Mouse (Mus musculus) midbrain, postnatal 0 days (tissue): ENCODE results near the gene 0610012G03Rik. TPM values are rescaled to one million over a fixed set of nuclear protein-coding genes. Genes with fewer than 3 reads are reported as not detected.

ENCODE experiments used
- ATAC-seq: fragments of 200-750 bp; cut with Nextera tagmentation; 2 replicates; pipeline ENCODE4 v1.8.0; 2017; ENCODE audit warnings: moderate number of reproducible peaks, mild to moderate bottlenecking, moderate TSS enrichment, moderate library complexity; ENCODE audit not compliant: low FRiP score
- DNase-seq: peaks from one replicate; pipeline ENCODE4 v3.0.0-alpha.2; 2015; ENCODE audit warnings: low spot score
- H3K27ac ChIP-seq: fragments of 300-500 bp; sonication (generic); 2 replicates; pipeline ENCODE4 v1.5.1; 2014; ENCODE audit warnings: low read depth, mild to moderate bottlenecking, low read length, mixed read lengths
- H3K27me3 ChIP-seq: fragments of 300-500 bp; sonication (generic); 2 replicates; pipeline ENCODE4 v1.6.1; 2014; ENCODE audit warnings: low read length, control low read depth, mixed read lengths; ENCODE audit not compliant: insufficient read depth
- H3K36me3 ChIP-seq: fragments of 300-500 bp; sonication (generic); 2 replicates; pipeline ENCODE4 v1.6.1; 2014; ENCODE audit warnings: low read length, control low read depth, mixed read lengths; ENCODE audit not compliant: insufficient read depth
- H3K4me1 ChIP-seq: fragments of 300-500 bp; sonication (generic); 2 replicates; pipeline ENCODE4 v1.6.1; 2014; ENCODE audit warnings: mild to moderate bottlenecking, control low read depth, antibody characterized with exemption, low read length, mixed read lengths; ENCODE audit not compliant: insufficient read depth
- H3K4me2 ChIP-seq: fragments of 300-500 bp; sonication (generic); 2 replicates; pipeline ENCODE4 v1.6.1; 2014; ENCODE audit warnings: low read depth, mild to moderate bottlenecking, low read length, mixed read lengths; ENCODE audit not compliant: poor library complexity, severe bottlenecking
- H3K4me3 ChIP-seq: fragments of 300-500 bp; sonication (generic); 2 replicates; pipeline ENCODE4 v1.5.1; 2014; ENCODE audit warnings: low read depth, mild to moderate bottlenecking, low read length, moderate library complexity
- H3K9ac ChIP-seq: fragments of 300-500 bp; sonication (generic); replicated peaks from 2 replicates; pipeline ENCODE4 v1.6.1; 2014; ENCODE audit warnings: mild to moderate bottlenecking, low read length, moderate library complexity, mixed read lengths; ENCODE audit not compliant: poor library complexity, severe bottlenecking
- H3K9me3 ChIP-seq: fragments of 300-500 bp; sonication (generic); 2 replicates; pipeline ENCODE4 v1.6.1; 2016; ENCODE audit warnings: low read length, control low read depth
- CTCF ChIP-seq: IDR thresholded peaks from 2 replicates; pipeline ENCODE4 v1.5.1; 2016; ENCODE audit warnings: antibody characterized with exemption, mild to moderate bottlenecking
- WGBS: fragments of 180-500 bp; shearing (Covaris S2); extraction: QIAGEN DNeasy Blood & Tissue Kit; methylation state at CpG from one replicate; pipeline ENCODE4 v1.1.7; 2014; 5-methylcytosine and 5-hydroxymethylcytosine counted together
- microRNA-seq: library from miRNA; unstranded; fragments of <30 nt; microRNA quantifications from one replicate; pipeline ENCODE4, GENCODE M21; 2016; ENCODE audit warnings: borderline number of aligned reads
- polyA plus RNA-seq: library from polyadenylated mRNA; unstranded; fragments of >200 nt; fragmentation: Nextera tagmentation; extraction: Ambion mirVana; gene quantifications from 2 replicates; pipeline ENCODE4 v1.2.1, GENCODE M21; 2015
- total RNA-seq: library from RNA; depleted of rRNA; stranded (reverse); fragments of >200 nt; gene quantifications from 2 replicates; pipeline ENCODE4 v1.2.3, GENCODE M21; 2014; rRNA removed

Gene 0610012G03Rik
- total and polyA plus RNA-seq, 2 experiments from 2014 or later, result 95.0 to 139 TPM

- no peak for DNase-seq
- H3K27ac ChIP-seq, result no peak overlapping the region
- H3K9ac ChIP-seq, result no peak overlapping the region
- ATAC-seq, result no peak
- no peak overlapping the region for H3K4me2 ChIP-seq
- no peaks in the 10 kb centered on the region for H3K9me3 ChIP-seq
- WGBS, result 87% methylated on average over 8 of the region's 8 CpGs
- no peak for TF ChIP-seq CTCF
- H3K4me3 ChIP-seq, result no peak overlapping the region
- no peaks in the 10 kb centered on the region for H3K36me3 ChIP-seq
- no peaks in the 10 kb centered on the region for H3K27me3 ChIP-seq
- peaks cover 6% of the 10 kb centered on the region; the same call in 1 of the 2 replicates for H3K4me1 ChIP-seq
Observed at GRCm38 (mm10) chr16:31903239-31903638, 45.1 kb downstream of the 0610012G03Rik start.

- WGBS, result 92% methylated on average over 1 of the region's 1 CpGs
Observed at GRCm38 (mm10) chr16:31901886-31902285, 46.4 kb downstream of the 0610012G03Rik start.

GRCm38 (mm10) chr16:31898546-31899326, 49.6 kb downstream of the 0610012G03Rik start:
- H3K4me3 ChIP-seq, result no peak overlapping the region
- no peak overlapping the region; the same call in 1 of the 2 replicates for H3K4me2 ChIP-seq
- H3K9ac ChIP-seq, result no peak overlapping the region
- no peaks in the 10 kb centered on the region for H3K36me3 ChIP-seq
- no peaks in the 10 kb centered on the region for H3K9me3 ChIP-seq
- DNase-seq, result peak; percentile 87
- no peaks in the 10 kb centered on the region for H3K27me3 ChIP-seq
- H3K27ac ChIP-seq, result peak overlapping the region; percentile 78
- WGBS, result 66% methylated on average over 18 of the region's 18 CpGs
- TF ChIP-seq CTCF, result no peak
- ATAC-seq, result peak; percentile 68
- H3K4me1 ChIP-seq, result peaks cover 17% of the 10 kb centered on the region

More at GRCm38 (mm10) chr16:31901886-31902285, 46.4 kb downstream of the 0610012G03Rik start:
- no peak overlapping the region for H3K4me2 ChIP-seq
- ATAC-seq (no peak), DNase-seq (no peak)
- H3K9ac ChIP-seq, result no peak overlapping the region
- H3K27me3 ChIP-seq, result no peaks in the 10 kb centered on the region
- peaks cover 13% of the 10 kb centered on the region for H3K4me1 ChIP-seq
- H3K9me3 ChIP-seq, result no peaks in the 10 kb centered on the region
- H3K27ac ChIP-seq, result no peak overlapping the region
- no peak for TF ChIP-seq CTCF
- no peak overlapping the region for H3K4me3 ChIP-seq
- no peaks in the 10 kb centered on the region for H3K36me3 ChIP-seq

Small RNAs within 50 kb of the gene (microRNA-seq; reads per million reads assigned to microRNA genes)
- gene Gm26269, result not detected

Other genes starting within 250 kb of the 0610012G03Rik start
- gene Meltf, start 69.7 kb downstream of the 0610012G03Rik start, total RNA-seq, result 0.19 and 0.22 TPM in 2 replicates
- gene Meltf, start 69.7 kb downstream of the 0610012G03Rik start, polyA plus RNA-seq, result 0.25 and 0.27 TPM in 2 replicates
- gene Pigz, start 14.6 kb downstream of the 0610012G03Rik start, total RNA-seq, result 2.1 and 3.2 TPM in 2 replicates
- 2.5 and 3.9 TPM in 2 replicates for gene Pigz, start 14.6 kb downstream of the 0610012G03Rik start, polyA plus RNA-seq
- gene Ncbp2, start within 50 bp of the 0610012G03Rik start, total RNA-seq, result 25.9 and 31.5 TPM in 2 replicates
- gene Ncbp2, start within 50 bp of the 0610012G03Rik start, polyA plus RNA-seq, result 65.7 and 73.2 TPM in 2 replicates
- 23.3 and 26.5 TPM in 2 replicates for gene Senp5, start 54.8 kb upstream of the 0610012G03Rik start, total RNA-seq
- 10.1 and 12.8 TPM in 2 replicates for gene Senp5, start 54.8 kb upstream of the 0610012G03Rik start, polyA plus RNA-seq
- gene Pak2, start 130.8 kb upstream of the 0610012G03Rik start, total RNA-seq, result 35.3 and 37.1 TPM in 2 replicates
- 23.0 and 26.0 TPM in 2 replicates for gene Pak2, start 130.8 kb upstream of the 0610012G03Rik start, polyA plus RNA-seq
- gene Pigx, start 151.2 kb upstream of the 0610012G03Rik start, total RNA-seq, result 38.8 and 53.2 TPM in 2 replicates
- 90.4 and 91.3 TPM in 2 replicates for gene Pigx, start 151.2 kb upstream of the 0610012G03Rik start, polyA plus RNA-seq
- gene Cep19, start 151.3 kb upstream of the 0610012G03Rik start, total RNA-seq, result 29.9 and 34.7 TPM in 2 replicates
- gene Cep19, start 151.3 kb upstream of the 0610012G03Rik start, polyA plus RNA-seq, result 54.3 and 57.3 TPM in 2 replicates
- gene Nrros, start 217.1 kb upstream of the 0610012G03Rik start, total RNA-seq, result 9.9 and 11.3 TPM in 2 replicates
- gene Nrros, start 217.1 kb upstream of the 0610012G03Rik start, polyA plus RNA-seq, result 4.9 and 5.8 TPM in 2 replicates
- not detected in 2 replicates for gene Bex6, start 231.3 kb upstream of the 0610012G03Rik start, total RNA-seq
- gene Bex6, start 231.3 kb upstream of the 0610012G03Rik start, polyA plus RNA-seq, result not detected in 2 replicates